Mouse (Mus musculus): ENCODE data around the gene Ptbp1.

Ptbp1 gene

DNA sequence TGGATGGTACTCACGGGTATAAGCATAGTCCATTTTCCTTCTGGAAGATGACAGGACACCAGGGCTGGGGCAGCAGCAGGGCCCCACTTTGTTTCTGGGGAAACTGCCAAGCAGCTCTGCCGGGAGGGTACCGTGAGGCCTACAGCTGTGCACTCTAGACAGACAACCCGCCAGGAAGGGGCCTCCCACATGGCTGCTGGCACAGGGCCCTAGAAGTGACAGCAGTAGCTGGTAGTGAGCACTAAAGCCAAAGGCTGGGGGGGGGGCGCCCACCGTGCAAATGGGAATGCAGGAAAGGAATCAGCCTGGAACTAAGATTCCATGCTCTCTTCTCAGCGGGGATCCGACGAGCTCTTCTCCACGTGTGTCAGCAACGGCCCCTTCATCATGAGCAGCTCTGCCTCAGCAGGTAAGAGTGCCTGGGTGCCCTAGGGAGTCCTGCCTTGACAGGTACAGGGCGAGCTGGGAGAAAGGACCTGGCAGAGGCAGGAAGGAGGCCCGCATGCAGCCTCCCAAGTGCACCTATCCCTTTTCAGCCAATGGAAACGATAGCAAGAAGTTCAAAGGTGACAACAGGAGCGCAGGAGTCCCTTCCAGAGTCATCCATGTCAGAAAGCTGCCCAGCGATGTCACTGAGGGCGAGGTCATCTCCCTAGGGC lies 4.3 kb downstream of the Ptbp1 start:
- DNase-seq (ENCODE audit: low spot score in 2 of 2), result peak; percentile 69 to 77

DNA sequence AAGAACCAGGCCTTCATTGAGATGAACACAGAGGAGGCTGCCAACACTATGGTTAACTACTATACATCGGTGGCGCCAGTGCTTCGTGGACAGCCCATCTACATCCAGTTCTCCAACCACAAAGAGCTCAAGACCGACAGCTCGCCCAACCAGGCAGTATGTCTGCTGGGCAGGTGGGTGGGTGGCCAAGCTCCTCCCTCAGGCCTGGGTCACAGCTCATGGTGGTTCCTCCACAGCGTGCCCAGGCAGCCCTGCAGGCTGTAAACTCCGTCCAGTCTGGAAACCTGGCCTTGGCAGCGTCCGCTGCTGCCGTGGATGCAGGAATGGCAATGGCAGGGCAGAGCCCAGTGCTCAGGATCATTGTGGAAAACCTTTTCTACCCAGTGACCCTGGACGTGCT lies 4.9 kb downstream of the Ptbp1 start:
- DNase-seq (ENCODE audit: low spot score in 2 of 2), result no peak

- no peak for DNase-seq (ENCODE audit: low spot score in 2 of 2)
Measured at GRCm38 (mm10) chr10:79860079-79860911, 6.1 kb downstream of the Ptbp1 start.

DNA sequence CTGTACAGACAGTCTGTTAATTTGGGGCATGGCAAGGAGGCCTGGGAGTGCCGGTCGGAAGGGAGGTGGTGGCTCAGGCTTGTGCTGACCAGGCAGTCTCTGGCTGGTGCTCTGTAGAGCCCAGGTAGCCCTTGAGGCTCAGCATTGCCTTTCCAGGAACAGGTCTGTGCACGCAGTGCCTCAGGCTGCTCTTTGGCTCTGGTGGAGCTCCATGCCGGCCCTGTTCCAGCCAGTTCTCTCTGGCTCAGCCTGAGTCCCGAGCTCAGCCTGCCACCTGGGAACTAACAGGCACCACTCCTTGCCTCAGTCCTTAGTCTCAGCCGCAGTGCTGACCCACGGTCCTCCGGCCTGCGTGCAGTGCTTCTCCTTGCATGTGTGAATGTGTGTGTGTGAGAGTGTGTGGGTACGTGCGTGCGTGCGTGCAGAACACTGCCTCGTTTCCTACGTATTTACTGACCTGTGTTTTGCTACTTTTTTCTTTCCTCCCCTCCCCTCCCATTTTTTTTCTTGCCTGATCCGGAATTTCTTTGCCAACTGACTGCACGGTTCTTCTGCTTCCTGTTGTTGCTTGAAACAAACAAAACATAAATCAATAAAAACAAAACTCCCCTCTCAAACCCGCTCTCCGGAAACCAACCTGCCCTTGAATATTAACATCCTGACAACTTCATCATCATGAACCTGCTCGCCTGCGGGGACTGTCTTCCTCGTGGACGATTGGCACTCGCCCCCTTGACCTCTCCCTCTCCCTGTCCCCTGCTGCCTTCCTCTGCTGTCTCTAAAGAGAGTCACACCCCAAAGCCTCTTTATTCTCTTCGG lies 7.2 kb downstream of the Ptbp1 start:
- DNase-seq (ENCODE audit: low spot score in 2 of 2), result no peak

DNA sequence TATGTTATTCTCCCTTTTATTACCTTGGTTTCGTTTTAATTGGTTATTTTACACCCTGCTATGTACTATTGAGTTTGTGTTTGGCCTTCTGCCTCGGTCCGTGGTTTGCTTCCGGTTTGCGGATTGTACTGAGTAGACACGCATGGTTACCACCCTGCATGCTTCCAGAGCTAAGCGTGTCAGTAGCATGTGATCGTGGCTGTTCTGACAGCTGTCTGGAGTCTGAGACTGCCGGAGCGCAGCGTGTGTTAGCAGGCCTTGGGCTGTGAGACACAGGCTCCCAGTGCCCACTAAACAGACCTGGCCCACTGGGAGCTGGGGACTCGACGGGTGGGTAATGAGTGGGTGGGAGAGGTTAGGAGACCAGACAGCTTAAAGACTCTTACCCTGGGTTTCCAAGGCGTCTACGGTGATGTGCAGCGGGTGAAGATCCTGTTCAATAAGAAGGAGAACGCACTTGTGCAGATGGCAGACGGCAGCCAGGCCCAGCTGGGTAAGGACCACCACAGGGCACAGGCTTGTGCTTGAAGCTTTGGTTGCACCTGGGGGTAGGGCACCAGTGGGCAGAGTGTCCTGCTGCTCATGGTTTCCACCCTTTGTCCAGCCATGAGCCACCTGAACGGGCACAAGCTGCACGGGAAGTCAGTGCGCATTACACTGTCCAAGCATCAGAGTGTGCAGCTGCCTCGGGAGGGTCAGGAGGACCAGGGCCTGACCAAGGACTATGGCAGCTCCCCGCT lies 8.0 kb downstream of the Ptbp1 start:
- no peak for DNase-seq (ENCODE audit: low spot score in 2 of 2)

DNA sequence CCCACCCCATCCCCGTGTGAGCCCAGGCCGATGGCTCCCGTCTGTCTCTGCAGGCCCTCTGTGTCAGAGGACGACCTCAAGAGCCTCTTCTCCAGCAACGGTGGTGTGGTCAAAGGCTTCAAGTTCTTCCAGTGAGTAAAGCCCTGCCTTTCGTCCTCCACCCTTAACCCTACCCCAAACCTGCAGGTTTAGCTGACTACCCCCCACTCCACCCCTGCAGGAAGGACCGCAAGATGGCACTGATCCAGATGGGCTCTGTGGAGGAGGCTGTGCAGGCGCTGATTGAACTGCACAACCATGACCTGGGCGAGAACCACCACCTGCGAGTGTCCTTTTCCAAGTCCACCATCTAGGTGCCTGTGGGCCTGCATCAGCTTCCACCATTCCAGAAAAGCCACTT lies 8.7 kb downstream of the Ptbp1 start:
- DNase-seq (ENCODE audit: low spot score in 2 of 2), result no peak

GRCm38 (mm10) chr10:79864351-79865188 lies 10.3 kb downstream of the Ptbp1 start:
- peak in 1 of 2 experiments; percentile 32 for DNase-seq (ENCODE audit: low spot score in 2 of 2)

DNA sequence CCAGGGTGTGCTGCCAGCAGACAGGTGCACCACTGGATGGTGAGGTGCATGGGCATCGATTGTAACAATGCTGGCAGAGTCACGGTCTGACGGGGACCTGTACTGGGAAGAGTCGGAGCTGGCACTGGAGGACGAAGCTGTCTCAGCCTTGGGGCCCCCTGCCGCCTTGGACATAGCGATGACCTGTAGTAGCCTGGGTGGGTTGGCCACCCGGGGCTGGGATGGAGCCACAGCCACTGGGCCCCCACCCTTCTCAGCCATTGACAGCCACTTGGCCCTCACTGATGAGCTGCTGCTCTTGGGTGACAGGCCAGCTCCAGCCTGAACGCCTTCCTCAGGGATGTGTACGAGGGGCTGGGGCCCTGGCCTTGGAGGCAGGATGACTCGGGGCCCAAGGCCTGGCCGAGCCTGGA lies 11.0 kb downstream of the Ptbp1 start:
- no peak for DNase-seq (ENCODE audit: low spot score in 2 of 2)

DNA sequence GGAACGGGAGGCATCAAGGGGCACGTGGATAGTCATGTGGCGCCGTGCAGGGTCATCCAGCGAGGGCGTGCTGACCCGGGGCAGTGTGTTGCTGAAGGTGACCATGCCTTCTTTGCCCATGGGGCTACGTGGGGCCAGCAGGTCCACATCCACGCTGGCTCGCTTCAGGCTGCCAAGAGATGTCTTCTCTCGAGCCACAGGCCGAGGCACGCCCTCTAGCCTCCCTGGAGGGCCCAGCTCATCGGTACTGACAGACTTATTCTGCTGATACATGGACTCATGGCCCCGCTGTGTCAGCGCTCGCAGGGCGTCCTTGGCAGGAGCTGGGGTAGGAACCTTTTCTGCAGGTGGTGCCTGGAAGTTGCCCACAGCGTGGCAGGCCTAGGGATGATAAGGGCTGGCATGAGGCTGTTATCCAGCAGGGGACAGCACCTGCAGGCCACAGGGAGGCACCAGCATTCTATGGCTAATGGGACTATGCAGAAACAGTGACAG lies 11.6 kb downstream of the Ptbp1 start:
- DNase-seq (ENCODE audit: low spot score in 2 of 2), result no peak

DNA sequence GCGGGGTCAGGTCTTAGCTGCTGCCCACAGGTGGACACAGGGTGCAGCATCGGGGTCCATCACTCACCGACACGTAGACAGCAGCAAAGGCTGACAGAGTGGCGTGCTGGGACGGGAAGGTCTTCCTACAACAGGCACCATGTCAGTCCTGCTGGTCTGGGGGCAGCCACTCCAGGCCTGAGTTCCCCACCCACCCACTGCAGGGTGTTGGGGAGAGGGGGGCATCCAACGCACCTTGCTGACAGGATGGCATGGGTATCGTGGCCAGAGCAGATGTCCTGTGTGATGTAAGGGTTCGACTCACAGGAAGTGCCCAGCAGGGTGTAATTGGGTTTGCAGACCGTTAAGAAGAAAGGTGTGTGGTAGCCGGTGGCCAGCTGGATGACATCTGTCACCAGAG lies 12.4 kb downstream of the Ptbp1 start:
- no peak for DNase-seq (ENCODE audit: low spot score in 2 of 2)

DNA sequence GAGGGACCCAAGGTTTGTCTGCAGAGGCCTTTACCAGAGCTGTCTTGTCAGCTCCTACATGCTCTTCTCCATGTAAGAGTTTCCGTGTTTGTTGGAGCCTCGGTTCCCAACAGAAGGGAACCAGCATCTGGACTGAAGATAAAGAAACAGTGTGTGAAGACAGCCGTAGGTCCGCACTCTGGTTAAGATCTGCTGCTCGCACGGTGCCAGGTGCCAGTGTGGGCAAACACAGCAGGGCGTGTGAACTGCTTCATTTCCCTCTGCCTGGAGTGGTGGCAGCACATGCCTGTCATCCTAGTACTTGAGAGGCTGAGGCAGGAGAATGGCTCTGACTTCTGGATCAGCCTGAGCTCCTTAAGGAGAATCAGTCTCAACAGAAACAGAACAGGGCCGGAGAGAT lies 17.6 kb downstream of the Ptbp1 start:
- DNase-seq (ENCODE audit: low spot score in 2 of 2), result peak in 1 of 2 experiments; percentile 12

DNA sequence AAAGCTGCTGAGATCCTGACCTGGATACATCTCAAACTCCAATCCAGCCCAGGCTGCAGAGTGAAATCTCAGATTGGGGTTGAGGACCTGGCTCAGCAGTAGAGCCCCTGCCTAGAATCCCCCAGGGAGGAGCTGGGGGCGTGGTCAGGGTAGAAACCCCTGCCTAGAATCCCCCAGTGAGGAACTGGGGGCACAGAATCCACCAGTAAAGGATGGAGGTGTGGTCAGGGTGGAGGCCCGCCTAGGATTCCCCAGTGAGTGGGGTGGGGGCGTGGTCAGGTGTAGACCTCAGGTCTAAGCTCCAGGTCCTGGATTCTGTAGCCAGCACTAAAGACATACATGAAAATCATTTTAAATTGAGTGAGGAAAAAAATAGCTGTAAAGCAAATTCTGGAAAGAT lies 18.6 kb downstream of the Ptbp1 start:
- DNase-seq (ENCODE audit: low spot score in 2 of 2), result no peak

DNA sequence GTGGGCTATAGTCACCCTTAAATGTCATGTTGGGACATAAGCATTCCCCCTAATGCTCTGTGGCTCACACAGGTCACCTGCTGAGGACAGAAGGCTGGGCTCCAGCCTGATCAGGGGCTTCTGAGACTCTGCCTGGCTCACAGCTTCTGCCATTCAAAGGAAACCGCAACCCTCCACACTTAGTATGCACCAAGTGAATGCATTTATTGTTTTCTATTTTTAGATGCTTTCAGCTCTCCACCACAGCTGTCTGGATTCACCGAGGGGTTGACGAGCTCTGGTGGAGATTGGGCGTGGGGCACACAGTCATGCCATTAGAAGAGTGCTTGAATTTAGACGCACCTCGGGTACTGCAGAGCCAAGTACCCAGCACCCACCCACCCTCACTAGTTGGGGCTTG lies 19.1 kb downstream of the Ptbp1 start:
- no peak for DNase-seq (ENCODE audit: low spot score in 2 of 2)

GRCm38 (mm10) chr10:79873715-79874289 lies 19.6 kb downstream of the Ptbp1 start:
- DNase-seq (ENCODE audit: low spot score in 2 of 2), result no peak

- DNase-seq (ENCODE audit: low spot score in 2 of 2), result no peak
Measured at GRCm38 (mm10) chr10:79874290-79874862, 20.1 kb downstream of the Ptbp1 start, which contains the start of the genes Prtn3 and Plppr3. Gene Prtn3 (plus strand): TSS chr10:79874476. Gene Plppr3 (minus strand): TSS chr10:79874634.

DNA sequence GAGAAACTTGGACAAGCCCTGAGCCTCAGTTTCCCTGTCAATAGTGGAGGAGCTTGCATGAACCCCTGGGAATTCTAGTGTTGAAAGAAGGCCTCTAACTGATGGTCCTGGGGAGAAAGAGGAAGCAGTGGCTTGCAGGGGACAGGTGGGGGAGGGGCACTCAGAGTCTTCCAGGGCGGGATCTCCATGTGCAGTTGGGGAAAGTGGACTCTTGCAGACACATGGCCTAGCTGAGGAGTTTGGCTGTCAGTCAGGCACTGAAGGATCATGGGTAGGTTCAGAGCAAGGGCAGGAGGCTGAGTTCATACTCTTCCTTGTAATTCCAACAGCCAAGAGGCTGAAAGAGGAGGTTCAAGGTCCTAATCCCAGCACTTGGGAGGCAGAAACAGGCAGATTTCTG lies 22.9 kb downstream of the Ptbp1 start:
- DNase-seq (ENCODE audit: low spot score in 2 of 2), result no peak

DNA sequence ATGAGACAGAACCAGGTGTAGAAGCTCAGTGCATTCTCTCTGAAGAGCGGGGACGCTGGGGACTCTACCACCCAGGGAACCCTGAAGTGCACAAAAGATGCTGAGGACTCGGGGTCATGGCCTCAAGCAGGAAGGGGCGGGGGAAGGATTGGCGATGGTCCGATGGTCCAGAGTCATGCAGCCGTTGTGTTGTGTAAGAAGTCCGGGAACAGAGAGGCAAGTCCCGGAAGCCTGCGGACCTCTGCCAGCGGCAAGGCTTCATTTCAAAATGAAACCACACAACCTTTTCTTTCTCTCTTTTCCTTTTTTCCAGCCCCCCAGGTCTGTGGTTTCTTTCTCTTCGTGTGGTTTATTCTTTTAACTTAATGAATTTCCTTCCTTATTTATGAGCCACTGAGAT lies 23.5 kb downstream of the Ptbp1 start:
- no peak for DNase-seq (ENCODE audit: low spot score in 2 of 2)

GRCm38 (mm10) chr10:79879527-79879926 lies 25.3 kb downstream of the Ptbp1 start:
- no peak for DNase-seq (ENCODE audit: low spot score in 2 of 2)

GRCm38 (mm10) chr10:79880721-79881120 lies 26.5 kb downstream of the Ptbp1 start:
- no peak for DNase-seq (ENCODE audit: low spot score in 2 of 2)

- DNase-seq (ENCODE audit: low spot score in 2 of 2), result no peak
Measured at GRCm38 (mm10) chr10:79881981-79882380, 27.8 kb downstream of the Ptbp1 start.
